Mouse (Mus musculus) liver, embryonic 13.5 days (tissue): ENCODE results near the gene Wnt5b. TPM values are rescaled to one million over a fixed set of nuclear protein-coding genes. Genes with fewer than 3 reads are reported as not detected.

Source experiments
- ATAC-seq: fragments of 200-750 bp; cut with Nextera tagmentation; 2 replicates; pipeline ENCODE4 v1.8.0; 2017; ENCODE audit warnings: low read depth, mild to moderate bottlenecking, moderate number of reproducible peaks, moderate library complexity
- DNase-seq: peaks from one replicate; pipeline ENCODE4 v3.0.0; 2022
- H3K27ac ChIP-seq: fragments of 300-500 bp; sonication (generic); 2 replicates; pipeline ENCODE4 v1.5.1; 2015; ENCODE audit warnings: moderate library complexity, mild to moderate bottlenecking, inconsistent platforms
- H3K27me3 ChIP-seq: fragments of 300-500 bp; sonication (generic); 2 replicates; pipeline ENCODE4 v1.6.1; 2015; ENCODE audit warnings: mild to moderate bottlenecking, inconsistent platforms
- H3K36me3 ChIP-seq: fragments of 300-500 bp; sonication (generic); 2 replicates; pipeline ENCODE4 v1.6.1; 2015; ENCODE audit warnings: mild to moderate bottlenecking, inconsistent platforms
- H3K4me1 ChIP-seq: fragments of 300-500 bp; sonication (generic); replicated peaks from 2 replicates; pipeline ENCODE4 v1.6.1; 2015; ENCODE audit warnings: inconsistent platforms
- H3K4me2 ChIP-seq: fragments of 300-500 bp; sonication (generic); 2 replicates; pipeline ENCODE4 v1.6.1; 2015; ENCODE audit warnings: inconsistent platforms, mild to moderate bottlenecking, moderate library complexity
- H3K4me3 ChIP-seq: fragments of 300-500 bp; sonication (generic); replicated peaks from 2 replicates; pipeline ENCODE4 v1.5.1; 2015; ENCODE audit warnings: mild to moderate bottlenecking, inconsistent platforms
- H3K9ac ChIP-seq: fragments of 300-500 bp; sonication (generic); 2 replicates; pipeline ENCODE4 v1.6.1; 2015; ENCODE audit warnings: mild to moderate bottlenecking, inconsistent platforms
- H3K9me3 ChIP-seq: fragments of 300-500 bp; sonication (generic); replicated peaks from 2 replicates; pipeline ENCODE4 v1.6.1; 2016; ENCODE audit warnings: inconsistent platforms
- WGBS: fragments of 180-500 bp; shearing (Covaris S2); methylation state at CpG from one replicate; pipeline ENCODE4 v1.1.7; 2015; ENCODE audit not compliant: insufficient replicate concordance; 5-methylcytosine and 5-hydroxymethylcytosine counted together
- polyA plus RNA-seq: library from polyadenylated mRNA; unstranded; fragments of >200 nt; fragmentation: Nextera tagmentation; extraction: Ambion mirVana; gene quantifications from 2 replicates; pipeline ENCODE4 v1.2.1, GENCODE M21; 2015

The Wnt5b gene
- polyA plus RNA-seq, 1 experiment from 2014 or later, result 0.52 TPM

- peak overlapping the region; percentile 19; the same call in 1 of the 2 replicates for H3K27ac ChIP-seq
- no peaks in the 10 kb centered on the region for H3K27me3 ChIP-seq
- no peak overlapping the region for H3K4me3 ChIP-seq
- WGBS, result 40% methylated on average over 1 of the region's 1 CpGs
- H3K9ac ChIP-seq, result no peak overlapping the region
- H3K4me1 ChIP-seq, result peaks cover 18% of the 10 kb centered on the region
- peak; percentile 50; the same call in 1 of the 2 replicates for ATAC-seq
- no peak for DNase-seq
- H3K36me3 ChIP-seq, result no peaks in the 10 kb centered on the region
- no peaks in the 10 kb centered on the region for H3K9me3 ChIP-seq
- no peak overlapping the region for H3K4me2 ChIP-seq
These were observed 134.4 kb downstream of the Wnt5b start for GRCm38 (mm10) chr6:119409766-119410165.

- Histone ChIP-seq H3K4me3 (no peak overlapping the region), H3K4me1 (peaks cover 18% of the 10 kb centered on the region), H3K4me2 (no peak overlapping the region), H3K36me3 (no peaks in the 10 kb centered on the region), H3K9me3 (no peaks in the 10 kb centered on the region), H3K27ac (no peak overlapping the region), H3K9ac (no peak overlapping the region), H3K27me3 (no peaks in the 10 kb centered on the region)
- ATAC-seq (no peak), DNase-seq (no peak)
- 50% methylated on average over 9 of the region's 9 CpGs for WGBS
These were observed 135.6 kb downstream of the Wnt5b start for GRCm38 (mm10) chr6:119408582-119408981.

- 37% methylated on average over 6 of the region's 6 CpGs for WGBS
- H3K4me3 ChIP-seq, result no peak overlapping the region
These were observed 136.3 kb downstream of the Wnt5b start for GRCm38 (mm10) chr6:119407818-119408217.

GRCm38 (mm10) chr6:119406528-119406927 lies 137.6 kb downstream of the Wnt5b start:
- Histone ChIP-seq H3K4me2 (no peak overlapping the region), H3K36me3 (no peaks in the 10 kb centered on the region), H3K27me3 (no peaks in the 10 kb centered on the region), H3K9ac (no peak overlapping the region), H3K4me1 (peaks cover 37% of the 10 kb centered on the region), H3K9me3 (no peaks in the 10 kb centered on the region), H3K4me3 (no peak overlapping the region), H3K27ac (no peak overlapping the region)
- DNase-seq, result no peak
- ATAC-seq, result no peak
- WGBS, result 80% methylated on average over 8 of the region's 8 CpGs

More at GRCm38 (mm10) chr6:119407818-119408217, 136.3 kb downstream of the Wnt5b start:
- Histone ChIP-seq H3K9ac (no peak overlapping the region), H3K4me1 (peaks cover 26% of the 10 kb centered on the region), H3K4me2 (no peak overlapping the region), H3K27me3 (no peaks in the 10 kb centered on the region), H3K9me3 (no peaks in the 10 kb centered on the region), H3K36me3 (no peaks in the 10 kb centered on the region), H3K27ac (no peak overlapping the region)
- ATAC-seq (no peak), DNase-seq (no peak)

- H3K4me3 ChIP-seq, result no peak overlapping the region
- WGBS, result 73% methylated on average over 7 of the region's 7 CpGs
These were observed 138.8 kb downstream of the Wnt5b start for GRCm38 (mm10) chr6:119405310-119405709.

GRCm38 (mm10) chr6:119404854-119405253 lies 139.3 kb downstream of the Wnt5b start:
- no peaks in the 10 kb centered on the region for H3K36me3 ChIP-seq
- H3K27ac ChIP-seq, result no peak overlapping the region
- DNase-seq (no peak), ATAC-seq (no peak)
- no peaks in the 10 kb centered on the region for H3K9me3 ChIP-seq
- H3K4me3 ChIP-seq, result no peak overlapping the region
- H3K4me1 ChIP-seq, result peaks cover 30% of the 10 kb centered on the region
- no peak overlapping the region for H3K4me2 ChIP-seq
- H3K9ac ChIP-seq, result no peak overlapping the region
- WGBS, result 72% methylated on average over 4 of the region's 4 CpGs
- H3K27me3 ChIP-seq, result no peaks in the 10 kb centered on the region

More at GRCm38 (mm10) chr6:119405310-119405709, 138.8 kb downstream of the Wnt5b start:
- Histone ChIP-seq H3K27ac (no peak overlapping the region), H3K4me2 (no peak overlapping the region), H3K4me1 (peaks cover 35% of the 10 kb centered on the region), H3K27me3 (no peaks in the 10 kb centered on the region), H3K9me3 (no peaks in the 10 kb centered on the region), H3K9ac (no peak overlapping the region), H3K36me3 (no peaks in the 10 kb centered on the region)
- ATAC-seq (no peak), DNase-seq (no peak)

GRCm38 (mm10) chr6:119402976-119403375 lies 141.2 kb downstream of the Wnt5b start:
- Histone ChIP-seq H3K9ac (no peak overlapping the region), H3K9me3 (no peaks in the 10 kb centered on the region), H3K4me2 (no peak overlapping the region), H3K27ac (no peak overlapping the region), H3K27me3 (no peaks in the 10 kb centered on the region), H3K4me3 (no peak overlapping the region), H3K4me1 (peaks cover 21% of the 10 kb centered on the region), H3K36me3 (no peaks in the 10 kb centered on the region)
- ATAC-seq (no peak), DNase-seq (no peak)
- 54% methylated on average over 3 of the region's 3 CpGs for WGBS

GRCm38 (mm10) chr6:119401545-119402304 lies 142.4 kb downstream of the Wnt5b start:
- ATAC-seq (no peak), DNase-seq (no peak)
- WGBS, result 41% methylated on average over 8 of the region's 8 CpGs
- Histone ChIP-seq H3K9me3 (no peaks in the 10 kb centered on the region), H3K27ac (no peak overlapping the region), H3K4me2 (no peak overlapping the region), H3K9ac (no peak overlapping the region), H3K4me1 (peaks cover 19% of the 10 kb centered on the region), H3K36me3 (no peaks in the 10 kb centered on the region), H3K27me3 (no peaks in the 10 kb centered on the region), H3K4me3 (no peak overlapping the region)

GRCm38 (mm10) chr6:119400649-119401048 lies 143.5 kb downstream of the Wnt5b start:
- H3K4me2 ChIP-seq, result no peak overlapping the region
- no peaks in the 10 kb centered on the region for H3K27me3 ChIP-seq
- no peaks in the 10 kb centered on the region for H3K36me3 ChIP-seq
- ATAC-seq (no peak), DNase-seq (no peak)
- peaks cover 29% of the 10 kb centered on the region for H3K4me1 ChIP-seq
- 90% methylated on average over 3 of the region's 3 CpGs for WGBS
- no peak overlapping the region for H3K27ac ChIP-seq
- no peak overlapping the region for H3K9ac ChIP-seq
- no peak overlapping the region for H3K4me3 ChIP-seq
- no peaks in the 10 kb centered on the region for H3K9me3 ChIP-seq

- H3K36me3 ChIP-seq, result no peaks in the 10 kb centered on the region
- H3K4me1 ChIP-seq, result peaks cover 35% of the 10 kb centered on the region
- DNase-seq, result no peak
- ATAC-seq, result no peak
- H3K9ac ChIP-seq, result no peak overlapping the region
- no peaks in the 10 kb centered on the region for H3K9me3 ChIP-seq
- 73% methylated on average over 3 of the region's 3 CpGs for WGBS
- no peaks in the 10 kb centered on the region for H3K27me3 ChIP-seq
- H3K4me2 ChIP-seq, result no peak overlapping the region
- no peak overlapping the region for H3K27ac ChIP-seq
- H3K4me3 ChIP-seq, result no peak overlapping the region
These were observed 144.8 kb downstream of the Wnt5b start for GRCm38 (mm10) chr6:119399371-119399770.

GRCm38 (mm10) chr6:119396309-119396634 lies 147.9 kb downstream of the Wnt5b start:
- DNase-seq (no peak), ATAC-seq (peak; percentile 47)
- H3K27me3 ChIP-seq, result no peaks in the 10 kb centered on the region
- H3K36me3 ChIP-seq, result no peaks in the 10 kb centered on the region
- 23% methylated on average over 5 of the region's 5 CpGs for WGBS
- H3K4me1 ChIP-seq, result peaks cover 16% of the 10 kb centered on the region
- H3K9me3 ChIP-seq, result no peaks in the 10 kb centered on the region
- no peak overlapping the region for H3K4me2 ChIP-seq
- H3K9ac ChIP-seq, result no peak overlapping the region
- no peak overlapping the region; the same call in 1 of the 2 replicates for H3K27ac ChIP-seq
- no peak overlapping the region for H3K4me3 ChIP-seq
